Comparison of ENCODE assay signal across 9 mouse cellular contexts in the genomic region with DNA sequence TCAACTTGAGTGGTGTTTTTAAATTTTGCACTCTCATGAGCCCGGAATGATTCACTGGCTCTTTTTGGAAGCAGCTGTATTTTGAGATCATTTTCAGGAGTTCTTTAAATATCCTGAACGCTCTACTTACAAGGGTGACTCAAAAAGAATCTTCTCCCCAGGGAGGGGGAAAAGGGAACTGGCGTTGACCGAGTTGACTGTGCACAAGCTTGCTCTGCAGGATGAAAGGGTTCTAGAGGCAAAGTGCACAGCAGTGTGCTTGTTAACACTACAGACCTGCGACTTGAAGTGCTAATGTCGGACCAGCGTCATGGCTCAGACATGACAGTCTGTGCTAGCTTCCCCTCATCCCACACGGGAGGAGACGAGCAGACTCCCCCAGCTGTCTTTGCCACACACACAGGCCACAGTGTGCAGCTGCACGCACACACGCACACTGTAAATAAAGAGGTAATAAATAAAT. TPM values are rescaled to one million over a fixed set of nuclear protein-coding genes. Genes with fewer than 3 reads are reported as not detected.
DNase-seq lines count a peak whose midpoint lies in the region; ATAC-seq and TF ChIP-seq lines count a peak whose summit lies in the region.
"Had no signal": no experiment of that assay in that cellular context is flagged by ENCODE, and none has a peak within 500 bp of the region (broad histone marks: within the 10 kb centered on the region; RNA-seq: fewer than 3 reads in every experiment).

No protein-coding gene starts in this region.

- no peaks in the 10 kb centered on the region for H3K36me3 ChIP-seq in liver, adult 2 months (ENCODE audit: control insufficient read depth, insufficient read depth, low read length)
- no peaks in the 10 kb centered on the region for H3K36me3 ChIP-seq in liver, embryonic 12.5 days
- no peaks in the 10 kb centered on the region for H3K36me3 ChIP-seq in forebrain, embryonic 14.5 days (ENCODE audit: control insufficient read depth, insufficient read depth, low read length)
- H3K36me3 ChIP-seq in forebrain, embryonic 15.5 days: no peaks in the 10 kb centered on the region
- H3K36me3 ChIP-seq: embryonic facial prominence, embryonic 12.5 days had no signal

- H3K4me1 ChIP-seq in liver, adult 2 months (ENCODE audit: control insufficient read depth, insufficient read depth, low read length): no peaks in the 10 kb centered on the region
- no peaks in the 10 kb centered on the region for H3K4me1 ChIP-seq in liver, embryonic 12.5 days
- peaks cover 8% of the 10 kb centered on the region for H3K4me1 ChIP-seq in embryonic fibroblast, embryonic 13.5 days (ENCODE audit: control insufficient read depth, insufficient read depth, low read length)
- H3K4me1 ChIP-seq in forebrain, embryonic 14.5 days (ENCODE audit: control insufficient read depth, insufficient read depth, low read length): no peaks in the 10 kb centered on the region
- no peaks in the 10 kb centered on the region for H3K4me1 ChIP-seq in forebrain, embryonic 15.5 days
- H3K4me1 ChIP-seq: embryonic facial prominence, embryonic 12.5 days had no signal

- no peaks in the 10 kb centered on the region for H3K27me3 ChIP-seq in liver, adult 2 months (ENCODE audit: control insufficient read depth, insufficient read depth, low read length)
- H3K27me3 ChIP-seq in liver, embryonic 12.5 days (replicated peaks): no peaks in the 10 kb centered on the region
- H3K27me3 ChIP-seq in forebrain, embryonic 14.5 days (replicated peaks; ENCODE audit: control insufficient read depth, insufficient read depth, low read length): no peaks in the 10 kb centered on the region
- no peaks in the 10 kb centered on the region for H3K27me3 ChIP-seq in forebrain, embryonic 15.5 days
- H3K27me3 ChIP-seq: embryonic facial prominence, embryonic 12.5 days had no signal

- H3K79me2 ChIP-seq in liver, adult 2 months (ENCODE audit: control insufficient read depth, insufficient read depth, low read length): no peaks in the 10 kb centered on the region

- H3K9ac ChIP-seq in liver, adult 2 months (ENCODE audit: low read depth, low read length): no peak overlapping the region
- H3K9ac ChIP-seq in liver, embryonic 12.5 days: no peak overlapping the region
- H3K9ac ChIP-seq in forebrain, embryonic 14.5 days (ENCODE audit: low read length): no peak overlapping the region
- H3K9ac ChIP-seq in forebrain, embryonic 15.5 days (replicated peaks): no peak overlapping the region
- H3K9ac ChIP-seq: embryonic facial prominence, embryonic 12.5 days had no signal

- ATAC-seq in liver, embryonic 12.5 days: no peak
- ATAC-seq in forebrain, embryonic 14.5 days: no peak
- ATAC-seq in forebrain, embryonic 15.5 days (replicated peaks): no peak
- ATAC-seq: hindbrain, postnatal 0 days had no signal

- H3K4me3 ChIP-seq in liver, adult 2 months (ENCODE audit: insufficient read depth, low read depth, low read length): no peak overlapping the region
- H3K4me3 ChIP-seq in liver, embryonic 12.5 days: no peak overlapping the region
- no peak overlapping the region for H3K4me3 ChIP-seq in embryonic fibroblast, embryonic 13.5 days (ENCODE audit: insufficient read depth, low read length)
- H3K4me3 ChIP-seq in forebrain, embryonic 14.5 days (ENCODE audit: low read depth, low read length): no peak overlapping the region
- no peak overlapping the region for H3K4me3 ChIP-seq in forebrain, embryonic 15.5 days
- H3K4me3 ChIP-seq: embryonic facial prominence, embryonic 12.5 days had no signal

- WGBS in liver, adult 2 months: 77% methylated on average over 11 of the region's 11 CpGs
- 67% methylated on average over 11 of the region's 11 CpGs for WGBS in liver, embryonic 12.5 days (ENCODE audit: insufficient replicate concordance)
- 72% methylated on average over 11 of the region's 11 CpGs for WGBS in forebrain, embryonic 14.5 days
- 77% methylated on average over 11 of the region's 11 CpGs for WGBS in forebrain, embryonic 15.5 days

- TF ChIP-seq POLR2A in liver, adult 2 months (IDR thresholded peaks at IDR 0.05; ENCODE audit: extremely low read depth, insufficient read depth, low read length): no peak
- no peak for TF ChIP-seq POLR2A in embryonic fibroblast, embryonic 13.5 days (IDR thresholded peaks at IDR 0.05; ENCODE audit: low read depth, low read length)

- H3K4me2 ChIP-seq in liver, embryonic 12.5 days: no peak overlapping the region
- no peak overlapping the region for H3K4me2 ChIP-seq in forebrain, embryonic 14.5 days (ENCODE audit: low read length)
- no peak overlapping the region for H3K4me2 ChIP-seq in forebrain, embryonic 15.5 days (replicated peaks)
- H3K4me2 ChIP-seq: embryonic facial prominence, embryonic 12.5 days had no signal

- no peaks in the 10 kb centered on the region for H3K9me3 ChIP-seq in liver, embryonic 12.5 days (replicated peaks)
- no peaks in the 10 kb centered on the region for H3K9me3 ChIP-seq in forebrain, embryonic 14.5 days (replicated peaks; ENCODE audit: control insufficient read depth, low read length)
- H3K9me3 ChIP-seq in forebrain, embryonic 15.5 days: no peaks in the 10 kb centered on the region
- H3K9me3 ChIP-seq: embryonic facial prominence, embryonic 12.5 days had no signal

- intact Hi-C loops in heart, postnatal 14 days (cut with DNase I): no loop called here

- no peak for TF ChIP-seq CTCF in liver, adult 2 months (IDR thresholded peaks at IDR 0.05; ENCODE audit: low read depth, low read length)
- no peak for TF ChIP-seq CTCF in embryonic fibroblast, embryonic 13.5 days (IDR thresholded peaks at IDR 0.05; ENCODE audit: borderline replicate concordance, insufficient read depth, low read length)

- peak; percentile 24 for DNase-seq in liver, adult 2 months (ENCODE audit: extremely low read depth, low read depth, low spot score)
- peak; percentile 3 to 16 for DNase-seq in heart, postnatal 14 days
- peak; percentile 93 for DNase-seq in telencephalon, adult 2 months (ENCODE audit: low read depth, low spot score)
- DNase-seq in forebrain, embryonic 14.5 days (ENCODE audit: low spot score): no peak

- H3K27ac ChIP-seq in liver, adult 2 months (replicated peaks; ENCODE audit: insufficient read depth, low read depth, low read length): no peak overlapping the region
- no peak overlapping the region for H3K27ac ChIP-seq in liver, embryonic 12.5 days
- peak overlapping the region; percentile 79; the same call in 1 of the 2 replicates for H3K27ac ChIP-seq in embryonic fibroblast, embryonic 13.5 days (ENCODE audit: insufficient read depth, low read length)
- no peak overlapping the region for H3K27ac ChIP-seq in forebrain, embryonic 14.5 days (ENCODE audit: low read depth, low read length)
- no peak overlapping the region for H3K27ac ChIP-seq in forebrain, embryonic 15.5 days (replicated peaks)
- H3K27ac ChIP-seq: embryonic facial prominence, embryonic 12.5 days; hindbrain, postnatal 0 days had no signal

RNA-seq across cellular contexts. Expression of a gene that starts 26.0 kb away (rescaled TPM):
- 14.8 and 23.0 TPM in 2 replicates for total RNA-seq in liver, adult 2 months (2014; rRNA removed)
- 35.2 and 76.3 TPM in 2 replicates for polyA plus RNA-seq in liver, adult 2 months (2012; rRNA removed)
- polyA plus RNA-seq in liver, embryonic 12.5 days (2016; fragmentation: Nextera tagmentation; extraction: Ambion mirVana): 24.4 and 25.7 TPM in 2 replicates
- polyA plus RNA-seq in embryonic fibroblast, embryonic 13.5 days (2011; ENCODE audit: insufficient read length, low read depth, missing spikeins): 31.5 and 32.8 TPM in 2 replicates
- total RNA-seq in heart, postnatal 14 days (2021): 10 to 100 TPM; 20.2 to 23.7 TPM
- 51.3 and 53.6 TPM in 2 replicates for polyA plus RNA-seq in forebrain, embryonic 14.5 days (2014; fragmentation: Nextera tagmentation; extraction: Ambion mirVana)
- polyA plus RNA-seq in forebrain, embryonic 15.5 days (2015; fragmentation: Nextera tagmentation; extraction: Ambion mirVana): 47.1 and 47.2 TPM in 2 replicates

RNA-seq across cellular contexts. Expression of a gene that starts 31.5 kb away (rescaled TPM):
- 39.0 and 47.1 TPM in 2 replicates for total RNA-seq in liver, adult 2 months (2014; rRNA removed)
- polyA plus RNA-seq in liver, adult 2 months (2012; rRNA removed): 20.6 and 22.5 TPM in 2 replicates
- polyA plus RNA-seq in liver, embryonic 12.5 days (2016; fragmentation: Nextera tagmentation; extraction: Ambion mirVana): 353 and 360 TPM in 2 replicates
- 148 and 203 TPM in 2 replicates for polyA plus RNA-seq in embryonic fibroblast, embryonic 13.5 days (2011; ENCODE audit: insufficient read length, low read depth, missing spikeins)
- 10 to 100 TPM; 40.2 to 57.8 TPM for total RNA-seq in heart, postnatal 14 days (2021)
- polyA plus RNA-seq in forebrain, embryonic 14.5 days (2014; fragmentation: Nextera tagmentation; extraction: Ambion mirVana): 217 and 258 TPM in 2 replicates
- 190 and 193 TPM in 2 replicates for polyA plus RNA-seq in forebrain, embryonic 15.5 days (2015; fragmentation: Nextera tagmentation; extraction: Ambion mirVana)

RNA-seq across cellular contexts. Expression of a gene that starts 41.3 kb away (rescaled TPM):
- 48.1 and 63.4 TPM in 2 replicates for total RNA-seq in liver, adult 2 months (2014; rRNA removed)
- polyA plus RNA-seq in liver, adult 2 months (2012; rRNA removed): 41.6 and 43.8 TPM in 2 replicates
- polyA plus RNA-seq in liver, embryonic 12.5 days (2016; fragmentation: Nextera tagmentation; extraction: Ambion mirVana): 13.7 and 15.4 TPM in 2 replicates
- polyA plus RNA-seq in embryonic fibroblast, embryonic 13.5 days (2011; ENCODE audit: insufficient read length, low read depth, missing spikeins): 52.2 and 53.5 TPM in 2 replicates
- total RNA-seq in heart, postnatal 14 days (2021): 10 to 100 TPM; 80.1 to 91.4 TPM
- polyA plus RNA-seq in forebrain, embryonic 14.5 days (2014; fragmentation: Nextera tagmentation; extraction: Ambion mirVana): 23.2 and 29.3 TPM in 2 replicates
- polyA plus RNA-seq in forebrain, embryonic 15.5 days (2015; fragmentation: Nextera tagmentation; extraction: Ambion mirVana): 25.7 and 27.6 TPM in 2 replicates
